Mouse (Mus musculus) limb, embryonic 14.5 days (tissue): ENCODE measurements around the gene Slc25a23. TPM values are rescaled to one million over a fixed set of nuclear protein-coding genes. Genes with fewer than 3 reads are reported as not detected.

ENCODE experiments used
- ATAC-seq: fragments of 200-750 bp; cut with Nextera tagmentation; 2 replicates; pipeline ENCODE4 v1.8.0; 2017; ENCODE audit warnings: low read depth, moderate number of reproducible peaks, moderate TSS enrichment; ENCODE audit not compliant: low FRiP score
- DNase-seq: peaks from one replicate; pipeline ENCODE4 v3.0.0-alpha.2; 2015; ENCODE audit warnings: low spot score
- H3K27ac ChIP-seq: fragments of 300-500 bp; sonication (generic); replicated peaks from 2 replicates; pipeline ENCODE4 v1.5.1; 2014; ENCODE audit warnings: low read depth, mild to moderate bottlenecking, low read length, moderate library complexity, mixed read lengths
- H3K27me3 ChIP-seq: fragments of 300-500 bp; sonication (generic); 2 replicates; pipeline ENCODE4 v1.6.1; 2014; ENCODE audit warnings: low read length, mixed read lengths; ENCODE audit not compliant: control insufficient read depth, insufficient read depth
- H3K36me3 ChIP-seq: fragments of 300-500 bp; sonication (generic); 2 replicates; pipeline ENCODE4 v1.6.1; 2014; ENCODE audit warnings: mild to moderate bottlenecking, low read length, moderate library complexity, mixed read lengths; ENCODE audit not compliant: control insufficient read depth, insufficient read depth
- H3K4me1 ChIP-seq: fragments of 300-500 bp; sonication (generic); 2 replicates; pipeline ENCODE4 v1.6.1; 2014; ENCODE audit warnings: antibody characterized with exemption, low read length, mixed read lengths; ENCODE audit not compliant: control insufficient read depth, insufficient read depth
- H3K4me2 ChIP-seq: fragments of 300-500 bp; sonication (generic); replicated peaks from 2 replicates; pipeline ENCODE4 v1.6.1; 2014; ENCODE audit warnings: low read depth, mild to moderate bottlenecking, low read length, moderate library complexity; ENCODE audit not compliant: severe bottlenecking
- H3K4me3 ChIP-seq: fragments of 300-500 bp; sonication (generic); replicated peaks from 2 replicates; pipeline ENCODE4 v1.5.1; 2014; ENCODE audit warnings: low read length
- H3K9ac ChIP-seq: fragments of 300-500 bp; sonication (generic); 2 replicates; pipeline ENCODE4 v1.6.1; 2014; ENCODE audit warnings: mild to moderate bottlenecking, low read depth, low read length, moderate library complexity; ENCODE audit not compliant: severe bottlenecking
- H3K9me3 ChIP-seq: fragments of 300-500 bp; sonication (generic); 2 replicates; pipeline ENCODE4 v1.6.1; 2016; ENCODE audit warnings: low read length; ENCODE audit not compliant: control insufficient read depth
- POLR2A ChIP-seq: fragments of 200-500 bp; IDR thresholded peaks from 2 replicates; pipeline ENCODE4 v1.8.0; 2012; ENCODE audit warnings: inconsistent platforms, mild to moderate bottlenecking, moderate library complexity, borderline replicate concordance; ENCODE audit not compliant: insufficient read depth, insufficient read length; ENCODE audit errors: extremely low read depth
- WGBS: fragments of 180-500 bp; shearing (Covaris S2); extraction: QIAGEN DNeasy Blood & Tissue Kit; methylation state at CpG from one replicate; pipeline ENCODE4 v1.1.7; 2014; 5-methylcytosine and 5-hydroxymethylcytosine counted together
- polyA plus RNA-seq, 2 experiments: library from polyadenylated mRNA; depleted of rRNA in 1 of 2; stranded (reverse) in 1 of 2; unstranded in 1 of 2; fragments of >200 nt; fragmentation: Nextera tagmentation in 1 of 2; extraction: Ambion mirVana in 1 of 2; gene quantifications; 2 replicates each; pipeline versions ENCODE4 v1.2.1 to v1.2.3; 2012 to 2014

The Slc25a23 gene
- polyA plus RNA-seq, 2 experiments: 5.7 to 26.3 TPM

GRCm38 (mm10) chr17:57082481-57082880 is 22.8 kb upstream of the Slc25a23 start:
- Histone ChIP-seq H3K27me3 (peaks cover 9% of the 10 kb centered on the region; the same call in 1 of the 2 replicates), H3K4me1 (peaks cover 6% of the 10 kb centered on the region; the same call in 1 of the 2 replicates), H3K9ac (no peak overlapping the region), H3K4me2 (no peak overlapping the region), H3K36me3 (peaks cover 3% of the 10 kb centered on the region; the same call in 1 of the 2 replicates), H3K4me3 (no peak overlapping the region), H3K9me3 (no peaks in the 10 kb centered on the region), H3K27ac (no peak overlapping the region)
- 81% methylated on average over 5 of the region's 5 CpGs for WGBS
- ATAC-seq (no peak), DNase-seq (no peak)
- no peak for TF ChIP-seq POLR2A

- no peak overlapping the region for H3K4me2 ChIP-seq
- WGBS: 90% methylated on average over 31 of the region's 31 CpGs
- H3K27ac ChIP-seq: no peak overlapping the region
- H3K4me1 ChIP-seq: no peaks in the 10 kb centered on the region
- TF ChIP-seq POLR2A: no peak
- ATAC-seq (no peak), DNase-seq (no peak)
- H3K9me3 ChIP-seq: no peaks in the 10 kb centered on the region
- H3K4me3 ChIP-seq: no peak overlapping the region
- peaks cover 3% of the 10 kb centered on the region; the same call in 1 of the 2 replicates for H3K36me3 ChIP-seq
- H3K9ac ChIP-seq: no peak overlapping the region
- no peaks in the 10 kb centered on the region for H3K27me3 ChIP-seq
Observed at GRCm38 (mm10) chr17:57081234-57081842, 21.7 kb upstream of the Slc25a23 start.

- ATAC-seq: no peak
- H3K4me3 ChIP-seq: no peak overlapping the region
- DNase-seq: no peak
- H3K9ac ChIP-seq: no peak overlapping the region
- H3K9me3 ChIP-seq: no peaks in the 10 kb centered on the region
- H3K27ac ChIP-seq: no peak overlapping the region
- no peak for TF ChIP-seq POLR2A
- H3K27me3 ChIP-seq: no peaks in the 10 kb centered on the region
- H3K4me1 ChIP-seq: no peaks in the 10 kb centered on the region
- 71% methylated on average over 3 of the region's 3 CpGs for WGBS
- no peak overlapping the region for H3K4me2 ChIP-seq
- H3K36me3 ChIP-seq: peaks cover 3% of the 10 kb centered on the region; the same call in 1 of the 2 replicates
Observed at GRCm38 (mm10) chr17:57079919-57080318, 20.3 kb upstream of the Slc25a23 start.

- no peak for ATAC-seq
- TF ChIP-seq POLR2A: no peak
- no peaks in the 10 kb centered on the region for H3K4me1 ChIP-seq
- DNase-seq: no peak
- H3K4me3 ChIP-seq: no peak within 1 kb of the TSS
- H3K4me2 ChIP-seq: no peak within 1 kb of the TSS
- no peaks in the 10 kb centered on the region for H3K9me3 ChIP-seq
- 48% methylated on average over 6 of the region's 6 CpGs for WGBS
- H3K27me3 ChIP-seq: no peaks in the 10 kb centered on the region
- no peak within 1 kb of the TSS for H3K9ac ChIP-seq
- no peak within 1 kb of the TSS for H3K27ac ChIP-seq
- H3K36me3 ChIP-seq: peaks cover 3% of the 10 kb centered on the region; the same call in 1 of the 2 replicates
Observed at GRCm38 (mm10) chr17:57078336-57078735, 18.7 kb upstream of the Slc25a23 start, which contains the start of gene Dennd1c. Dennd1c (minus strand) TSS chr17:57078514.

GRCm38 (mm10) chr17:57076916-57077315 is 17.3 kb upstream of the Slc25a23 start:
- no peaks in the 10 kb centered on the region for H3K9me3 ChIP-seq
- ATAC-seq (no peak), DNase-seq (no peak)
- peaks cover 3% of the 10 kb centered on the region; the same call in 1 of the 2 replicates for H3K36me3 ChIP-seq
- H3K4me2 ChIP-seq: no peak overlapping the region
- 36% methylated on average over 3 of the region's 3 CpGs for WGBS
- TF ChIP-seq POLR2A: no peak
- H3K4me3 ChIP-seq: no peak overlapping the region
- no peak overlapping the region for H3K9ac ChIP-seq
- no peak overlapping the region for H3K27ac ChIP-seq
- no peaks in the 10 kb centered on the region for H3K4me1 ChIP-seq
- H3K27me3 ChIP-seq: no peaks in the 10 kb centered on the region
